Mouse (Mus musculus): Measurements from ENCODE around the gene Prune2. TPM values are rescaled to one million over a fixed set of nuclear protein-coding genes. Genes with fewer than 3 reads are reported as not detected.
"Not testable (repeated sequence)": the region's sequence is repeated elsewhere in the genome, so short reads cannot be mapped to it uniquely, and the experiment has no call there.

Prune2 gene
- total RNA-seq, 2 experiments from 2014 or later, result 3.4 to 4.5 TPM

- no peak for DNase-seq
Measured at GRCm38 (mm10) chr19:17125380-17125779, 169.5 kb downstream of the Prune2 start.

GRCm38 (mm10) chr19:17130544-17130943 is 174.6 kb downstream of the Prune2 start:
- DNase-seq, result no peak

GRCm38 (mm10) chr19:17136677-17137460 is 181.0 kb downstream of the Prune2 start:
- no peak for DNase-seq

GRCm38 (mm10) chr19:17137656-17138055 is 181.7 kb downstream of the Prune2 start:
- no peak for DNase-seq

- no peak for DNase-seq
Measured at GRCm38 (mm10) chr19:17138144-17138915, 182.4 kb downstream of the Prune2 start.

GRCm38 (mm10) chr19:17140016-17140914 is 184.3 kb downstream of the Prune2 start:
- DNase-seq, result no peak

- DNase-seq, result no peak
Measured at GRCm38 (mm10) chr19:17143245-17143644, 187.3 kb downstream of the Prune2 start.

GRCm38 (mm10) chr19:17144205-17144604 is 188.3 kb downstream of the Prune2 start:
- no peak for DNase-seq

GRCm38 (mm10) chr19:17150064-17150463 is 194.1 kb downstream of the Prune2 start:
- DNase-seq, result no peak

GRCm38 (mm10) chr19:17151781-17152180 is 195.9 kb downstream of the Prune2 start:
- no peak for DNase-seq

GRCm38 (mm10) chr19:17152461-17152860 is 196.5 kb downstream of the Prune2 start:
- DNase-seq, result no peak

GRCm38 (mm10) chr19:17153911-17154639 is 198.2 kb downstream of the Prune2 start:
- DNase-seq, result no peak

GRCm38 (mm10) chr19:17155216-17155615 is 199.3 kb downstream of the Prune2 start:
- DNase-seq, result no peak

GRCm38 (mm10) chr19:17159676-17160075 is 203.8 kb downstream of the Prune2 start:
- no peak for DNase-seq

GRCm38 (mm10) chr19:17160231-17160630 is 204.3 kb downstream of the Prune2 start:
- no peak for DNase-seq

GRCm38 (mm10) chr19:17163511-17163953 is 207.6 kb downstream of the Prune2 start:
- peak; percentile 19 for DNase-seq

GRCm38 (mm10) chr19:17166288-17166687 is 210.4 kb downstream of the Prune2 start:
- DNase-seq, result no peak

- no peak for DNase-seq
Measured at GRCm38 (mm10) chr19:17168186-17168585, 212.3 kb downstream of the Prune2 start.

GRCm38 (mm10) chr19:17169746-17170145 is 213.8 kb downstream of the Prune2 start:
- DNase-seq, result no peak

- DNase-seq, result not testable (repeated sequence)
Measured at GRCm38 (mm10) chr19:17174501-17174900, 218.6 kb downstream of the Prune2 start.

GRCm38 (mm10) chr19:17180506-17180905 is 224.6 kb downstream of the Prune2 start:
- DNase-seq, result no peak

GRCm38 (mm10) chr19:17194730-17195129 is 238.8 kb downstream of the Prune2 start:
- no peak for DNase-seq

Data from gastrocnemius, postnatal 10 days (tissue).